Mouse (Mus musculus): ENCODE data around the gene Chaf1b.

GRCm38 (mm10) chr16:93925684-93926247 is 42.1 kb downstream of the Chaf1b start:
- TF ChIP-seq CTCF (IDR thresholded peaks at IDR 0.05; ENCODE audit: extremely low read depth, insufficient read depth, low read length) (no peak), POLR2A (IDR thresholded peaks at IDR 0.05; ENCODE audit: extremely low read depth, insufficient read depth, low read length) (no peak)

Data from cortical plate, adult 2 months (tissue).